Mouse (Mus musculus): Measurements from ENCODE around the gene Plekhn1. TPM values are rescaled to one million over a fixed set of nuclear protein-coding genes. Genes with fewer than 3 reads are reported as not detected.
A peak's percentile ranks its signal among the peaks of the same experiment; 100 is the strongest.

The Plekhn1 gene
- 11.6 and 17.5 TPM in 2 replicates for polyA plus RNA-seq (2015; fragmentation: Nextera tagmentation; extraction: Ambion mirVana)

DNA sequence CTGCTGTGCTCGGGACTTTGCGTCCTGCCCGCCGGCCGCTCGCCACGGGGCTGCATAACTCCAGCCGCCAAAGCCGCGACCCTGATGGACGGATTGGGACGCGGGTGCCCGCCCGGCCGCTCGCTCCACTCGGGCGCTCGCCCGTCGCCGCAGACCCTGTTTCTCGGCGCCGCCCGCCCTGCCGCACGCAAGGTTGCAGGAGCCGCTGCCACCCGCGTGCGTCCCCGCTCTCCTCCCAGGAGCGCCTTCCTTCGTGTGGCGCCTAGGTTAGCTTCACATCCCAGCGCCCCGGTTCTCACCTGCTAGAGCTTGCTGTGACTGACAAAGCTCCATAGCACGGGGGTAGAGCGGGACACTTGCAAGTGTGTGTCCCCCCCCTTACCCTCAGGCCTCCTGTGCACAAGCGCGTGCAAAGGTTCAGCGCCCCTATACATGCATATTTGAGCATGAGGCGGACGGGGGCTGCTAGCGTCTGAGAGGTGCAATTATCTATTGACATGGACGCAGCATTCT, at the start of gene Plekhn1:
Gene Plekhn1, minus strand, starts transcription at position 157 of the 513 bp plus-strand sequence.
- peak within 1 kb of the TSS; percentile 92 for H3K27ac ChIP-seq
- WGBS = under 1% methylated on average over 42 of the region's 48 CpGs
- ATAC-seq (replicated peaks; ENCODE audit: insufficient number of reproducible peaks, insufficient read depth, low FRiP score, low read depth) = peak; percentile 49
- H3K4me2 ChIP-seq = peak within 1 kb of the TSS; percentile 98
- H3K9ac ChIP-seq = peak within 1 kb of the TSS; percentile 73
- no peaks in the 10 kb centered on the region for H3K27me3 ChIP-seq
- no peaks in the 10 kb centered on the region for H3K9me3 ChIP-seq (replicated peaks)
- H3K4me1 ChIP-seq (replicated peaks) = peaks cover 20% of the 10 kb centered on the region
- H3K36me3 ChIP-seq = peaks cover 55% of the 10 kb centered on the region
- H3K4me3 ChIP-seq = peak within 1 kb of the TSS; percentile 94

DNA sequence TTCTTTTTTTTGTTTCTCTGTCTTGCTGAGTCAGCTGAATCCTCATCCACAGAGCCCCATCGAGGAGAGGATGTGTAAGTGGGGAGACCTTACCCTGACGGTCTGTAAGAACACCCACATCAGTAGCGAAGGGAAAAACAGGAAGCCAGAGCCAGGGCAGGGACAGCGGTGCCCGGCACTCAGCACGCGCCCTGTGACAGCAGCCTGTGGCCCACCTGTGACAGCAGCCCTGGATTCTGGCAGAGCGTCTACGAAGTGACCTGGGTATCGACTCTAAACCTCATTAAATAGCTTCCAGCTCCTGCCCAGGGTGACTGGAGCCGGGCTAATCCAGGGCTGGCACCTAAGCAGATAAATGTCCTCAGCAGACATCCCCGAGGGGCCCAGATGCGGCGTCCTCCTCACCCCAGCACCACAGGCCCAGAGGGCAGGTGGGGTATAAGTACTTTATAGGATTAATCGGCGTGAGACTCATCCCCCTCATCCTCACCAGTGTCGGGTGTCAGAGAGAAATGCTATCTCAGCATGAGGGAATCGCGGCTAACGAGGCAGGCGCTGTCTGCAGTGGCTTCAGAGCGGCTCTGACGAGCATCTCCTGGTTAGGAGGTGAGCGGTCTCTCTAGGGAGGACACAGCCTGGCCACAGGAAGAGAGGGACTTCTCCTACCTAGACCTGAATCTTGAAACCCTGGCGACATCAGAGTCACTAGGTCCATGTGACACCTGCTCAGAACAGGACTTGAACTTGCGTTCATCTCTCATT, 20.6 kb upstream of the Plekhn1 start, which contains the start of gene Samd11:
Gene Samd11, minus strand, starts transcription at position 580 of the 762 bp plus-strand sequence.
- H3K4me2 ChIP-seq = peak within 1 kb of the TSS; percentile 57
- peak; percentile 58; the same call in 1 of the 2 replicates for ATAC-seq (replicated peaks; ENCODE audit: insufficient number of reproducible peaks, insufficient read depth, low FRiP score, low read depth)
- peaks cover 15% of the 10 kb centered on the region for H3K4me1 ChIP-seq (replicated peaks)
- H3K27ac ChIP-seq = no peak within 1 kb of the TSS
- H3K9ac ChIP-seq = no peak within 1 kb of the TSS
- peaks cover 36% of the 10 kb centered on the region for H3K27me3 ChIP-seq
- peak within 1 kb of the TSS; percentile 38 for H3K4me3 ChIP-seq
- no peaks in the 10 kb centered on the region for H3K36me3 ChIP-seq
- no peaks in the 10 kb centered on the region for H3K9me3 ChIP-seq (replicated peaks)
- 8% methylated on average over 26 of the region's 26 CpGs for WGBS

DNA sequence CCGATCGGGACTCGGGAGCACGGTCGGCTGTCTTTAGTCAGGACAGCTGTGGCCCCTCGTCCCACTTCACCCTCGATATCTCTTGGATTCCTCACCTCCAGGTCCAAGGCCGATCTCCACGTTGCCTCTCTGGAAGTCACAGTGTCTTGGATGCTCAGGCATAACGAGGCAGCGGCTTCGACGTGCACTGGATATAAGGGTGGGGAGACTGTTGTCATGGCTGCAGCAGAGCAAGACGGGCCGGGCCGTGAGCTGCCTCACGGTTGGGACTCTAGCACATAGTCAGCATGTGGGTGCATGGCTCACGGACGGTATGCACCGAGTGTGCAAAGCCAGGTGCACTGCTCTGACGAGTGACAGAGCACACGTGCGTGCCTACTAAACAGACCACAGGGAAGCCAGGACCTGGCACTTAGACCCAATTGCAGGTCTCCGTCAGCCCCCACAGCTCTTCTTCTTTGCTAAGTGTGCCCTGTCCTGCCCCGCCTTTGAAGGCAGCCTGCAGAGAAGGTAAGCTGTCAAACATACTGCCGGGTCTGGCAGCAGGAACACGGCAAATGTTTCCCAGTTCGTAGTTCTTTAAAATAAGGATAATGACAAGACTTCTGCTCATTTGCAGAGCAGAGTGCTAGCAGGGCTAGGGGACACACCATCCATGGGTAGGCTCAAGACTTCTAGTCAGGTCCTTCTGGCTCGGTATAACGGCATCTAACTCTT, 19.9 kb upstream of the Plekhn1 start:
- Histone ChIP-seq H3K27me3 (peaks cover 36% of the 10 kb centered on the region), H3K4me3 (peak overlapping the region; percentile 38), H3K36me3 (no peaks in the 10 kb centered on the region), H3K9me3 (replicated peaks) (no peaks in the 10 kb centered on the region), H3K4me2 (peak overlapping the region; percentile 57), H3K27ac (no peak overlapping the region), H3K9ac (peak overlapping the region; percentile 38; the same call in 1 of the 2 replicates), H3K4me1 (replicated peaks) (peaks cover 15% of the 10 kb centered on the region)
- ATAC-seq (replicated peaks; ENCODE audit: insufficient number of reproducible peaks, insufficient read depth, low FRiP score, low read depth) = peak; percentile 36
- WGBS = 2% methylated on average over 30 of the region's 30 CpGs

DNA sequence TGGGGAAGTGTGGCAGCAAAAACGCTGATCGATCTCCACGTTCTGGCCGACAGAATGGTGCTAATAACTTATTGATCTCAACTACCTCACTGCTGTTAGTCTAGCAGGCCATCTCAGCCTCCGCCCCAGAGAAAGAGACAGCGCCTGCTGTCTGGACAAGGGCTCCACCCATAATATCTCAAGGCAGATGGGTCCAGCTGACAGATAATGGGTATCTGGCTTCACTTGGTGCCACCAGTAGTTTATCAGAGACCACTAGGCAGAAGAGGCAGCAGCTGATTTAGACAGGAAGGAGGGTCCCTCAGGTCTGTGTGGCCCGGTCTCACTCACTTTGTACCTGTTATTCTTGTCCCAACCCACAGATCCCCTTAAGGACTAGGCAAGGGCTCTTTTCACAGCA, 18.4 kb upstream of the Plekhn1 start:
- Histone ChIP-seq H3K9me3 (replicated peaks) (no peaks in the 10 kb centered on the region), H3K4me3 (no peak overlapping the region), H3K27ac (no peak overlapping the region), H3K36me3 (peaks cover 6% of the 10 kb centered on the region), H3K9ac (no peak overlapping the region), H3K27me3 (peaks cover 36% of the 10 kb centered on the region), H3K4me1 (replicated peaks) (peaks cover 15% of the 10 kb centered on the region), H3K4me2 (no peak overlapping the region)
- 41% methylated on average over 7 of the region's 7 CpGs for WGBS
- no peak for ATAC-seq (replicated peaks; ENCODE audit: insufficient number of reproducible peaks, insufficient read depth, low FRiP score, low read depth)

DNA sequence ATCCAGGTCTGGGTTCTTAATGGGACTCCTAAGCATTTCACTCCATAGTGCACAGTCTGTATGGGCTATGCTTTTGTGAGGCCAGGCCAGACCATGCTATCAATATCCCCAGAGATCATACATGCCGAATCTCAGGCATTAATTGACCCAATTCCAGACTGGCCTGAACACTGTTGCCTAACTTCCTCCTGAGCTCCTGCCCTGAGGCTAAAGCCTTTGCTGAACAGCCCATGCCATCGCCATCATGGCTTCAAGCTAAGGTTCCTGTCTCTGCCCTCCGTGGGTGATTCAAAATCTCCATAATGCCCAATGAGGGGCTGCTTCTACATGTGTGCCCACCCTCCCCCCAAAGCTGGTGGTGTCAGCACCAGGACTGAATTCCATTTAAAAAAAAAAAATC, 18.0 kb upstream of the Plekhn1 start:
- Histone ChIP-seq H3K4me1 (replicated peaks) (peaks cover 15% of the 10 kb centered on the region), H3K9me3 (replicated peaks) (no peaks in the 10 kb centered on the region), H3K27ac (no peak overlapping the region), H3K36me3 (peaks cover 10% of the 10 kb centered on the region), H3K9ac (no peak overlapping the region), H3K4me3 (no peak overlapping the region), H3K27me3 (peaks cover 36% of the 10 kb centered on the region), H3K4me2 (no peak overlapping the region)
- no peak for ATAC-seq (replicated peaks; ENCODE audit: insufficient number of reproducible peaks, insufficient read depth, low FRiP score, low read depth)
- WGBS = 50% methylated on average over 3 of the region's 3 CpGs

DNA sequence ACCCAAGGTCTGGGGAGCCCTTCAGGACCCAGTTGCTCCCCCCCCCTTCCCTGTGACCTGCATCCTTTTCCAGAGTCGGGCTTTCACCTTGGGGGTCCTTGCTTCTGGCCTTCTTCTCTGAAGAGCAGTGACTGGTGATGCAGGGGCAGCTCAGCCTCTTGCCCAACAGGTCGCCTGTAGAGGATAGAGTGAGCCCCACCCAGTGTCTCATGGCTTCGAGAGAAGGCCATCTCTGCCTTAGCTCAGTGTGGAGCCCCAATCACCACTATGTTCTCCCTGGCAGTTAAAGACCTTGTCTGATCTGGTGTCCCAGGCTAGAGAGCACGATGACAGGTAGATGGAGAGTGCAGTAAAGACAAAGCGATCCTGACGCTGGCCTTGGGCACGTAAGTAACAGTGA, 17.5 kb upstream of the Plekhn1 start:
- Histone ChIP-seq H3K27ac (no peak overlapping the region), H3K27me3 (peaks cover 36% of the 10 kb centered on the region), H3K9me3 (replicated peaks) (no peaks in the 10 kb centered on the region), H3K4me1 (replicated peaks) (peaks cover 15% of the 10 kb centered on the region), H3K9ac (no peak overlapping the region), H3K4me3 (no peak overlapping the region), H3K4me2 (no peak overlapping the region), H3K36me3 (peaks cover 15% of the 10 kb centered on the region)
- ATAC-seq (replicated peaks; ENCODE audit: insufficient number of reproducible peaks, insufficient read depth, low FRiP score, low read depth) = no peak
- WGBS = 33% methylated on average over 7 of the region's 7 CpGs

DNA sequence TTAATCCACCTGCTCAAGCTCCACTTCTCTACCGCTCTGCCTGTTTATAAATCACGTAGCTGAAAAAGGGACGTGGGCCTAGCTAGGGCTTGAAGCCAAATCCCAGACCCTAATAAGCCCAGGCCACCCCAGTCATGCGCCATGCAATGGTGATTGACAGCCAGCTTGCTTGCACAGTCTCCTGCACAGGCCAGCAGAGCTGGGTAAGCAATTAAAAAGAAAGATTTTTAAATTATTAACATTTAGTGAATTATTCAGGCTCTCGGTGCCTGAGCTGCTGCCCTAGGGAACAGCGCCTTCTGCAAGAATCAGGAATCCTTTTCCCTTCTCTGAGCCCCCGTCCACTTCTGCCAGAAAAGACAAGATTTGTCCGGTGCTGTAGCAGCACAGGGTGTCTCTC, 16.4 kb upstream of the Plekhn1 start:
- Histone ChIP-seq H3K9ac (no peak overlapping the region), H3K9me3 (replicated peaks) (no peaks in the 10 kb centered on the region), H3K36me3 (peaks cover 25% of the 10 kb centered on the region), H3K4me3 (no peak overlapping the region), H3K27me3 (peaks cover 36% of the 10 kb centered on the region), H3K4me1 (replicated peaks) (peaks cover 15% of the 10 kb centered on the region), H3K27ac (no peak overlapping the region), H3K4me2 (no peak overlapping the region)
- no peak for ATAC-seq (replicated peaks; ENCODE audit: insufficient number of reproducible peaks, insufficient read depth, low FRiP score, low read depth)
- WGBS = 68% methylated on average over 8 of the region's 8 CpGs

DNA sequence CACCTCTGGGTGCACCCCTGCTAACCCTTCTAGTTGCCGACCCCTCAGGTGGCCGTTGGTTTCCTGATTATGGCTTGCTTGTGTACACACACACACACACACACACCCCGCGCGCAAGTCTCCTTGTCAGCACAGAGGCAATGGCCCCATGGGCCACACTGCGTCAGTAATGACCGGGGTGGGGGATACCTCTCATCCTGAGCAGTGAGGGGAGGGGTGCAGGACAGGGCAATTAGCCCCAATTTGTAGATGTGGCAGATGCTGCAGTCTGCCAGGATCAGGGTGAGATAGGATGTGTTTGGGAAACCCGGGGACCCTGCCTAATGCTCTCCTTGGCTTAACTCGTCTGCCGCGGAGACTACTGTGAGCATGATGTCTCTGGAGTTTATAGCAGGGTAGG, 14.9 kb upstream of the Plekhn1 start:
- Histone ChIP-seq H3K9me3 (replicated peaks) (no peaks in the 10 kb centered on the region), H3K4me1 (replicated peaks) (peaks cover 4% of the 10 kb centered on the region), H3K9ac (no peak overlapping the region), H3K4me3 (no peak overlapping the region), H3K27ac (no peak overlapping the region), H3K36me3 (peaks cover 38% of the 10 kb centered on the region), H3K4me2 (no peak overlapping the region), H3K27me3 (peaks cover 24% of the 10 kb centered on the region)
- WGBS = 50% methylated on average over 11 of the region's 11 CpGs
- no peak for ATAC-seq (replicated peaks; ENCODE audit: insufficient number of reproducible peaks, insufficient read depth, low FRiP score, low read depth)

DNA sequence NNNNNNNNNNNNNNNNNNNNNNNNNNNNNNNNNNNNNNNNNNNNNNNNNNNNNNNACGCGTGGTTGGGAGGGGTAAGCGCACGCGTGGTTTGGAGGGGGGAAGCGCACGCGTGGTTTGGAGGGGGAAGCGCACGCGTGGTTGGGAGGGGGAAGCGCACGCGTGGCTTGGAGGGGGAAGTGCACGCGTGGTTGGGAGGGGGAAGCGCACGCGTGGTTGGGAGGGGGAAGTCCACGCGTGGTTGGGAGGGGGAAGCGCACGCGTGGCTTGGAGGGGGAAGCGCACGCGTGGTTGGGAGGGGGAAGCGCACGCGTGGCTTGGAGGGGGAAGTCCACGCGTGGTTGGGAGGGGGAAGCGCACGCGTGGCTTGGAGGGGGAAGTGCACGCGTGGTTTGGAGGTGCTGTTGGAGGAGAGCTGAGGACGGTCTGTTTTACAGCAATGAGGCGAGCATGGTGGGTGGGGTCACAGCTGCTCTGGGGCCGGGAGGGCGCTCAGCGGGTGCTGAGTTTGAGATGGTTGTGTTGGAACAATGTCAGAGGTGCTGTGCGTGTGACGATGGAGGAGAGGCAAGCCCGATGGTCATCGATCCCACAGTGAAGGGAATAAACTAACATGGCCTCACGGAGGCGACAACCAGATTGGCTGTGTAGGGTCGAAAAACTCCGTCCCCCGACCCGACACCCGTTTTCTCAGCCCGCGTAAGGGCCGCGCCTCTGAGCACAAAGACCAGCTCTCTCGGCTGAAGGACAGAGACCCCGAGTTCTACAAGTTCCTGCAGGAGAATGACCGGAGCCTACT, 2.2 kb upstream of the Plekhn1 start:
- Histone ChIP-seq H3K27me3 (no peaks in the 10 kb centered on the region), H3K4me2 (peak overlapping the region; percentile 98), H3K9ac (no peak overlapping the region), H3K27ac (0 out of 2 replicates have a peak overlapping the region, but pooled peaks have one; percentile 92), H3K4me1 (replicated peaks) (peaks cover 20% of the 10 kb centered on the region), H3K9me3 (replicated peaks) (no peaks in the 10 kb centered on the region), H3K36me3 (peaks cover 54% of the 10 kb centered on the region), H3K4me3 (peak overlapping the region; percentile 94)
- 27% methylated on average over 58 of the region's 60 CpGs for WGBS
- ATAC-seq (replicated peaks; ENCODE audit: insufficient number of reproducible peaks, insufficient read depth, low FRiP score, low read depth) = no peak

DNA sequence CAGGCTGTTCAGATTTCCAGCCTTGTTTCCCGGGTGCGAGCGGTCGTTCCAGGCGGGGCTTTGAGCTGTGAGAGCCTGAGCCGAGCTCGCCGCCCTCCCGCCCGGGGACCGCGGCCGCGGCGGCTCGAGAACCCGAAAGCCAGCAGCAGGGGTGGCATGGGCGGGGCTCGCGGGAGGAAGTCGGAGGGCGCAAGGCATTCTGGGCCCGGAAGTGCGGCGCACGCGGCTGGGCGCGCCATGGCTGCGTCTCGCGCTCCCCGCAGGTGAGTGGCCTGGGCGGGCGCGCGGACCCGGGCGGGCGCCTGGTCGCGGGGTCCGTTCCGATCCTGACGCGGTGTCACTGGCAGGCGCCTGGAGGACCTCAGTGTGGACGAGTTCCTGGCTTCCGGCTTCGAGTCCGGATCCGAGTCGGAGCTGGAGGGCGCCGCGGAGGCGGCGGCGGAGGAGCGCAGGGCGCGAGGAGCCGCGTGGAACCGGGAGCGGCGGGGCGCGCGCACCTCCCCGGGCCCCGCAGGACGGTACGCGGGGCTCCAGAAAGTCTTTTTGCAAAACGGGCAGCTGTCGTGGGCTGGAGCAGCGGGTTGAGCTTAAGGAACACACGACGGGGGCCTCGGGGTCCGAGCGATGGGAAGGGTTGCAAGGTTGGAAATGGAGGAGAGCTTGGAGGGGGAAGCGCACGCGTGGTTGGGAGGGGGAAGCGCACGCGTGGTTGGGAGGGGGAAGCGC, 1.3 kb upstream of the Plekhn1 start, which contains the start of gene Noc2l:
Gene Noc2l, plus strand, starts transcription at position 203 of the 726 bp plus-strand sequence.
- under 1% methylated on average over 73 of the region's 90 CpGs for WGBS
- H3K36me3 ChIP-seq = peaks cover 54% of the 10 kb centered on the region

More for the DNA sequence above, 1.3 kb upstream of the Plekhn1 start, which contains the start of gene Noc2l:
- peak within 1 kb of the TSS; percentile 77 for H3K9ac ChIP-seq
- H3K9me3 ChIP-seq (replicated peaks) = no peaks in the 10 kb centered on the region
- peak within 1 kb of the TSS; percentile 98 for H3K4me2 ChIP-seq
- H3K27ac ChIP-seq = peak within 1 kb of the TSS; percentile 92
- peaks cover 20% of the 10 kb centered on the region for H3K4me1 ChIP-seq (replicated peaks)
- ATAC-seq (replicated peaks; ENCODE audit: insufficient number of reproducible peaks, insufficient read depth, low FRiP score, low read depth) = peak; percentile 86
- H3K27me3 ChIP-seq = no peaks in the 10 kb centered on the region
- H3K4me3 ChIP-seq = peak within 1 kb of the TSS; percentile 94

Data from heart, embryonic 15.5 days (tissue).